Mouse (Mus musculus) left cerebral cortex, postnatal 25 days (tissue): ENCODE measurements around the gene Nol12. TPM values are rescaled to one million over a fixed set of nuclear protein-coding genes. Genes with fewer than 3 reads are reported as not detected.

ENCODE experiments used
- DNase-seq, 2 experiments: peaks; one replicate each; pipeline ENCODE4 v3.0.0; 2022; ENCODE audit warnings: low spot score in 2 of 2, mixed read lengths in 1 of 2
- intact Hi-C: fragments of 180-260 bp; cut with DNase I; formaldehyde crosslinking; loops from one replicate; pipeline ENCODE4 v1.15.1; 2025
- total RNA-seq, 2 experiments: library from RNA; stranded (reverse); gene quantifications; 2 replicates each; pipeline ENCODE4 v1.2.3; 2021

Nol12 gene
- total RNA-seq = 10 to 100 TPM; 37.7 to 37.9 TPM

DNA sequence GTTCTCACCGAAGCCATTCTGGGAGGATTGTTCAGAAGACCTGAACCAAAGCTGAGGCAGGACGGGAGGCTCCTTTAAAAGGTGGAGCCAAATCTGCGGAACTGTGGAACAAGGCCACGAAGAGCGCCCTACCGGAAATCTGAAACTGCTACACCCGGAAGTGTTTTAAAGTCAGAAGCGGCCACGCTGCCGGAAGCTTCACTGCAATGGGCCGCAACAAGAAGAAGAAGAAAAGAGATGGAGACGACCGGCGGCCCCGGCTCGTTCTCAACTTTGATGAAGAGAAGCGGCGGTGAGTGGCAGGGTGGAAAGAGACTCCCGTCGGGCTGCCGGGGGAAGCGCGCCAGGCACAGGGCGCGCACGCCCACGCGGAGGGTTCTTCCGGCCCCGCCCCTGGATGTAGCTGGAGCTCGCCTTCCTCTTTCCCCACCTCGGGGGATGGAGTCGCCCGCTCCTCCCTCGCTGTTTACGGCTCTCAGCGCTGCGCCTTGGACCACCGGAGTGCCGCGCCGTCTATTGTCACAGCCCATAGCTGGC lies at the start of gene Nol12:
Nol12 (plus strand) TSS at position 150 of the 537 bp plus-strand sequence.
- peak; percentile 87 to 92 for DNase-seq
- intact Hi-C loops = no loop called here

DNA sequence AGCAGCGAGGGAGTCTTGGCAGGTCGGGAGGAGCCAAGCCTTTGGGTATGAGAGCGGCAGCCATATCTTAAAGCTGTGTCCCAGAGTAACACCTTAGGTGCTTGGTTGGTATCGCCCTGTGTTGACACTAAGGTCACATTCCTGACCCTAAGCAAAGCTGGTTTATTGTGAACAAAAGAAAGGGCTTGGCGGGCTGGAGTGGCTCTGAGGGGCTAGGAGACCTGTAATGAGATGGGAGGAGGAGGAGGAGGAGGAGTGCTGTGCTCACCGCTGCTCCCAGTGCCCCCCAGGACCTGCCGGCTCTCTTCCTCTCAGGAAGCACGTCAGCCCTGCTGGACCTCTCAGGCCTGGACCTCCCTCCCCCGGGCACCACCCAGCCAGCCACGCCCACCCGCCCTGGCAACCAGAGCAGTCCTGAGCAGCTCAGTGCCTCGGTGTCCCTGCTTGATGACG lies 45.3 kb upstream of the Nol12 start:
- no peak for DNase-seq
- intact Hi-C loops = no loop called here

DNA sequence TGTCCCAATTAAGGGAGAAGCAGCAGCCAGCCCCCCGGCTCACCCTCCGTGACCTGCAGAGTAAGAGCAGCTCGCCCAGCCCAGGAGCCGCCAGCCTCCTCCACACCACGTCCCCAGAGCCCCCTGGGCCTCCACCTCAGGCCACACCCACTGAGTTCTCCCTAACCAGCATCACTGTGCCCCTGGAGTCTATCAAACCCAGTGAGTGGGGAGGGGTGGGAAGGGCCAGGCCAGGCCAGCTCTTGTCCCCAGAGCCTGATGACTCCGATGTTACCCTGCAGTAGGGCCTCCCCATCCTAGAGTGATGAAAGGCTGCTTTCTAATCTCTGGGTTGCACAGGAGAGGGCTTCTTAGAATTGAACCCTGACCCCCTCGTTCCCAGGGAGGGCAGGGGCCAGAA lies 42.3 kb upstream of the Nol12 start:
- intact Hi-C loops = no loop called here
- no peak for DNase-seq

DNA sequence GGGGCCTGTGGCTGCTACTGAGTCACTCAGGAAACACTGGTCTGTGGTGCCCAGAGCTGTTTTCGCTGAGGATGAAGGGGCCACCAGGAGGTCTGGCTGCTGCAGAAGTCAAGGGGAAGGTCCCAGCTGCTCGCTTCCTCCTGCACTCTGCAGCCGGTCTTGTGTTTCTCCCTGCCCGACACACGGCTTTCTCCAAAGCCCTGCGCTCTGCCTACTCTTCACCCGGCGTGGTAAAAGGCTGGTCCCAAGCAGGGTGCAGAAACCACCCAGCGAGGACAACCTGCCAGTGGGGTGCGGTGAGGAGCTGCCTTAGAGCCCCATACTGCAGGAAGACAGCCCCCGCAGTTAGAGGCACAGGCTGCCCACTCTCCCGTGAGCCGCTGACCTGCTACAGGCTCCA lies 40.0 kb upstream of the Nol12 start:
- DNase-seq = no peak
- intact Hi-C loops = no loop called here

DNA sequence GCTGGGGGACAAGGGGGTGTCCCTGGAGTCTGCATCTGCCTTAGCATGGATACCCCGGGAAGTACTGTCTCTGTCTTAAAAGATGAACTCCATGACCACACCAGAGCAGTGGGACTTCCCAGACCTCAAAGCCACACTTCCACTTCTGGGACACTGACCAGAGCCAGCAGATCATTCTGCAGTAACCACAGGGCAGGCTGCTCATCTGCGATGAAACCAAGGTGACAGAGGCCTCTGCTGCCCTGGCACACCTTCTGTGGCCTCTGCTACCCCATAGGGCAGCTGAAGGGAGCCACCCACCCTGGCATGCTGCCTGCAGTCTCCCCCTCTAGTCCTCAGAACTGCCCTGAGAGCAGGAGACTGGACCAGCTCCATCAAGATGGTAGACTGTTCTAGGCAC lies 39.0 kb upstream of the Nol12 start:
- intact Hi-C loops = no loop called here
- no peak for DNase-seq

DNA sequence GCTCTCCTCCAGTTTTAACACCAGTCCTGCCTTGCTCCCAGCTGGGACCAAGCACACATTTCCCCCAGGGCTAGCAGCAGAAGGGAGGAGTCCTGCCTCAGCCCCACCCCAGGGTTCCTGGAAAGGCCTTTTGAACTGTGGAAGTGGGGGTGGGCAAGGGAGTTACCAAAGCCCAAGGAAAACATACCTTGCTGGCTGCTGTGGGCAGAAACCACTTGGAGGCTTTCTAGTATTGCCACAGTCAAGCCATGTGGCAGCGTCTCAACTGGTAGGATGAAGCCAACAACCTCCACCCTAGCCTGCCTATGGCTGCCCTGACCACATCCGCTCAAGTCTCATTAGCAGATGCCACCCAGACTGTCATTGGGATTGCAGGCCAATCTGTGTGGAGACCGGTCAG lies 38.6 kb upstream of the Nol12 start:
- intact Hi-C loops = no loop called here

DNA sequence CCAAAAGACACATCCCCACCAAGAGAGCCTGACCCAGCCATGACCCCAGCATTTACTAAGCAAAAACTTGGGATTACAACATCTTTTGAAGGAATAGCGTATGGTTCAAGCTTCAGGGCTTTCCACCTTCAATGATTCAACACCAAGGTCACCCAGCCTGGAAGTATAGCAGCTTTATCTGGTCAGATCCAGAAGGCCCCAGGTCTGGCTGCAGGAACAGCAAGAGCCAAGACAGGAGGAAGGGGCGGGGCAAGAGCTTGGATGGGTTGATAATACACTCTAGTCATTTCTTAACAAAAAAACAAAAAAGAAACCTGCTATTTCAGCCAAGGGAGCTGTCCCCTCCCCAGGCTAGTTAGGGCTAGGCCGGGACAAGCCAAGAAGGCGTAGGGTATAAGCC lies 37.2 kb upstream of the Nol12 start:
- DNase-seq = no peak
- intact Hi-C loops = no loop called here

More for the DNA sequence above, 38.6 kb upstream of the Nol12 start:
- no peak for DNase-seq

DNA sequence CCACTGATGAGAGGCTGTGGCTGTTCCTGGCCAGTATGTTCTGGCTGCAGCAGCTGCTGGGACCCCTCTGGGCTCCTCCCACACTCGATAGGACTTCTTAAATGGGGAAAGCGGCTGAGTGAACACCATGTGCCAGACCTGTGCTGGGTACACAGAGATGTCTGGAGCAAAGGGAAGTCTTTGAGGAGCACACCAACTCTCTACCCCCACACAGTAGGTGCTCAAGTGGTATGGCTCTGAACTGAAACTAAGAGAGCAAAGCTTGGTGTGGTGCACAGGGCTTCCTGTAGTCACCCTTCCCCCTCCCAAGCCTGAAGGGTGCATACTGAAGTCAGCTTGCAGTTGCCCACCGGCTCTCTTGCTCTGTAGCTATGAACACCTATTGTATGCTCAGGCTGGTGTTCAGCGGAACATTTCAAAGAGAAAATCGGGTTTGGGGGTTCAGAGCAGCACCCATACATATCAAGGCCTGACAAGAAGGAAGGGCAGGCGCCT lies 36.2 kb upstream of the Nol12 start:
- DNase-seq = no peak
- intact Hi-C loops = no loop called here

DNA sequence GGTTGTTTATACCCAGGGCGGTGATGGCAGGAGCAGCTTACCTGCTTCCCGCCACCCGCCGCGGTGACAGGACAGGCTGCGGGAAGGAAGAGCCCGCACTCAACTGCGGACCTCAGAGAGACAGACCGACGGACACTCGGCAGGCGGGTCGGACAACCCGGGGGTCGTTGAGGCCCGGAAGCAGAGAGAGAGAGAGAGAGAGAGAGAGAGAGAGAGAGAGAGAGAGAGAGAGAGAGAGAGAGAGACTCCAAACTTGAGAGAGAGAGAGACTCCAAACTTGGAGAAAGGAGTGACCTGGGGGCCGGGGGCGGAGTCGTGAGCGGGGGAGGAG lies 35.4 kb upstream of the Nol12 start, which contains the start of gene Gm49510:
Gm49510 (plus strand) TSS at position 259 of the 331 bp plus-strand sequence.
- no peak for DNase-seq
- intact Hi-C loops = no loop called here

DNA sequence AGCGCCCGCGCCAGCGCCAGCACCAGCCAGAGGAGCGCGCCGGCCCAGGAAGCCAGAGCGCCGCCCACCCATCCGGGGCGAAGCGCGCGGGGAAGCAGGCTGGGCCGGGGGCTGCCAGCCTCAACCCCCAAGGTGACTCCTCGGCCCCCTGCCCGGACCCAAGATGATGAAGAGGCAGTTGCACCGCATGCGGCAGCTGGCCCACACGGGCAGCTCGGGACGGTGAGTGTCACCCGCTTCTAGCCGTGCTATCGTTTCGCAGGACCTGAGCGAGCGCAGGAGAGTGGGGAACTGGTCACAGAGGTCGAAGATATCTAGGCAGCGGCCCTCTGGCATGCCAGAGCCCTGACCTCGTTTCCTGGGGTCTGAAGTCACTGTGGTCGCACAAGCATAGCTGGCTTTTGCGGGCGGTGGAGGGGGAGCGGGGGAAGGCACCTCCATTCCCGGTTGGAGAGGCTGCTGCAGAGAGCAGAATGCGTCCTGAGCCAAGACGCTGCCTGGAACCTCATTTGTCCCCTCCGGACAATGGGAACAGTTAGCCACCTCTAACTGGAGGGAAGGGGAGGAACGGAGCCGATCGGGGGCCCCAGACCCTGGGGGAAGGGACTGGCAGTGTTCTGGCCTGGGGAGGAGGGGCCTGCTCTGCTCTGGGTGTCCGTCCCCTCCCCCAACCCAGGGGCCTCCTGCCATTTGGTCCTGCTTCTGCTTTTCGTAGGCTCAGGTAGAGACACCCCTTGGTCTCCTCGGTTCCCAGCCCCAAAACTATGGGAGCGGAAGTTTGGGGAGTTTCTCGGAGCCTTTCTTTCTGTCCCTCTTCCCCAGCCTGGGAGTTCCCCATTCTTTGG lies 34.8 kb upstream of the Nol12 start, which contains the start of gene Sh3bp1:
Sh3bp1 (plus strand) TSS at position 29 of the 845 bp plus-strand sequence.
- intact Hi-C loops = loop anchor here (2.0 kb wide), 1 partner anchor 21 kb away; no protein-coding TSS in a partner anchor

DNA sequence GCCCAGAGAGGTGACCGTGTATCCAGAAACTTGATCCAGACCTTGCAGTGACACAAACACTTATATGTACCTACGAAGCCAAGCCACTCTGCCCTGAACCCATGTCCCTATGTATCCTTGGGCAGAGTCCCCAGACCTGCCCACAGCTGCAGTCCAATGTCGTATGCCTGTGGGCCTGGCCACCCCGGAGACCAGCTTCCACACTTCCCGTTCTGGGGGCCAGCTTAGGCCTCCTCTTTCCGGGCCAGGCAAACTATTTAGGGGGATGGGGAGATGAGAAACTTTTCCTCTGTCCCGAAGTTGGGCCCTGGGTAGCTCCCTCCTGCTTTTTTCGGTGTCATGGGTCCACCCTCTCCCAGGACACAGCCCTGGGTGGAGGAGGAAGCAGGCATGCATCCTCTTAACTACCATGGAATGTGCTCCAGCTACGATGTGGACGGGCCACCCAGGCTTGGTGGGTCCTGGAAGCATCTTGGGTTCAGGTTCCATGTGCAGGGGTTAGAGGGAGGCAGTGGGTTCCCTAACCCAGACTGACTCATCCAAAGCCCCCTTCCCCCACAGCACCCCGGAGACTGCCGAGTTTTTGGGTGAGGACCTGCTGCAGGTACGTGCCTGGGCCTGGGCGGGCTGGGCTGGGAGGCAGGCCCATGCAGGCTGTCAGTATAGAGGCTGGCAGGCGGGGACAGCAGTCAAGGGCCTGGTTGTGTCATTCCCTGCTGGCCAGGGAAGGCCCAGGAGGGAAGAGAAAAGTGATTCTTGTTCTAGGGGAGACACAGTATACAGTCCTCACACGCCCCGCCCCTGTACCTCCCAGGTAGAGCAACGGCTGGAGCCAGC lies 33.9 kb upstream of the Nol12 start:
- intact Hi-C loops = loop anchor here (2.0 kb wide), 1 partner anchor 22 kb away; no protein-coding TSS in a partner anchor

More for the DNA sequence above, 34.8 kb upstream of the Nol12 start, which contains the start of gene Sh3bp1:
- DNase-seq = peak; percentile 58 to 61

DNA sequence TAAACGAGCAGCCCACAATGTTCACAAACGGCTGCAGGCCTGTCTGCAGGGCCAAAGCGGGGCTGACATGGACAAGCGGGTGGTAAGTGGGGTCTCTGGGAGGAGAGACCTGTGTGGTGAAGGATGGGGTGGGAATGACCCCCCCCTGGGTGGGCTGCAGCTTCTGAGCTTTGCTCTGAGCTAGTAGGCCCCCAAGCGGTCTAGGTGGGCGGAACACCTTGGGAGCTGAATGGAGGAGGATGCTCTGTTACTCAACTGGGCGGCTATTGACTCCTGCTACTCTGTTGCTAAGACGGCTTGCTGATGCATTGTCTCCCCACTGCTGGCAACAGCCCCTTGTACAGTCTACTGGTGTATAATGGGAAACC lies 33.3 kb upstream of the Nol12 start:
- intact Hi-C loops = loop anchor here (2.0 kb wide), 1 partner anchor 23 kb away; no protein-coding TSS in a partner anchor
- no peak for DNase-seq

More for the DNA sequence above, 33.9 kb upstream of the Nol12 start:
- no peak for DNase-seq

DNA sequence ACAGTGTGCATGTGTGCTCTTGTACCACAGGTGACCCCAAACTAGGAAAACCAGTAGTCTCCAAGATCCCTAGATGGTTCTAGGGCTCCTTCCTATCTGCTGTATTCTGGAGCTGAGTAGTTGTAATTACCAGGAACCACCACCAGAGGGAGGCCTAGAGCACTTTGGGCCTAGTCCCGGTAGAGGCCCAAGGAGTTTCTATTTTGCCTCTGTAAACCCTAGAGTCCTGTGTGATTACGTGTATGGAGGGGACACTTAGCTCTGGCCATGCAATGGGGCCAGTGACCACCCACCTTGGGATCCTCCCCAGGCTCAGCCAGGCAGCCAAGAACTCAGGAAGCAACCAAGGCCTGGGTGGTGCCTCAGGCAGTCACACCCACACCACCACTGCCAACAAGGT lies 31.5 kb upstream of the Nol12 start:
- intact Hi-C loops = no loop called here
- peak; percentile 82 to 83 for DNase-seq

DNA sequence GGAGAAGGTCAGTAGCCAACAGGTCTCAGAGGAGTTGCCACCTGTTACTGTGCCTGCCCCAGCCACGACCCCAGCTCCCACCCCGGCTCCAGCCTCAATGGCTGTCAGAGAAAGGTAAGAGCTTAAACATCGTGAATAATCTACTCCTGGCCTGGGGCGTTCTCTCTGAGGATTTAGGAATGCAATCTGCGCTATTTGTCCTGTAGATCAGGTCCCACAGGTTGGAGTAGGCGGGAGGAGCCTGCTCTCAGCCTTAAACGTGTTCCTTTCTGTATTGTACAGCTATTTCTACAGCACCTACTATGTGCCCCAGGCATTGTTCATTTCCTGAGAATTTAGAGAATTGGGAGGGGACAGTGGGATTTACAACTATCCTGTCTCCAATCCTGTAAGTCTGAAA lies 26.3 kb upstream of the Nol12 start:
- DNase-seq = no peak

DNA sequence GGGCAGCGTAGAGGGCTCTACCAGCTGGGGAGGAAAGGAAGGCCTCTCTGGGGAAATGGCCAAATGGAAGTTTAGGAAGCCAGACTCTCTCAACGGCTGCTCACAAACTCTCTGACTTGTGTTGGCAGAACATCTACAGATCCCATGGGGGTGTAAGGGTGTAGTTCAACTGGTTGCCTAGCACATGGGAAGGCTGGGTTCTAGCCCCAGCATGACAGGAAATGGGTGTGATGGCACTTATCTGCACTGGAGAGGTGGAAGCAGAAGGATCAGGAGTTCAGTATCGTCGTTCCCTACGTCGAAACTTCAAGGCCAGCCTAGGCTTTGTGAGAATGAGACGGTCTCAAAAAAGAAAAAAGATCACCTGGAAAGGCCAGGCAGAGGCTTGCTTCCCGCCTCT lies 25.8 kb upstream of the Nol12 start:
- intact Hi-C loops = no loop called here
- no peak for DNase-seq

More for the DNA sequence above, 26.3 kb upstream of the Nol12 start:
- intact Hi-C loops = no loop called here

DNA sequence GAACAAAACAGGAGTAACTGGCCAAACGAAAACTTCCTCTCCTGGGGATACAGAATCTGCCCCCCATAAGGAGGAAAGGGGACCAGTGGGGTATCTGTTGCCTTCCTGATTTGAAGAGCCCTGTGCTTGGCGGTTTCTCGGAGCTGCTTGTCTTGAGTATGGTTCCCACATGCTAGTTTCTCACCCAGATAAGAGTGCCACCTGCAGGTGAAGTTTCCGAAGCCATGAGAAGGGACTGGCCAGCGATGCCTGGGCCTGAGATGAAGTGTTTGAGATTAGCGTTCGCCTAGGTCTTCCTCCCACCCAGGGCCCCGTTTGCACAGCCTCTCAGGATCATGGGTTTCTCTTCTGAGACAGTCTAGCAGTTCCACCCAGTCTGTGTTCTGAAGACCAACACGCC lies 22.7 kb upstream of the Nol12 start:
- DNase-seq = peak in 1 of 2 experiments; percentile 40
- intact Hi-C loops = loop anchor here (1.0 kb wide), 1 partner anchor 35 kb away; the partner anchor contains the start of gene Gga1

DNA sequence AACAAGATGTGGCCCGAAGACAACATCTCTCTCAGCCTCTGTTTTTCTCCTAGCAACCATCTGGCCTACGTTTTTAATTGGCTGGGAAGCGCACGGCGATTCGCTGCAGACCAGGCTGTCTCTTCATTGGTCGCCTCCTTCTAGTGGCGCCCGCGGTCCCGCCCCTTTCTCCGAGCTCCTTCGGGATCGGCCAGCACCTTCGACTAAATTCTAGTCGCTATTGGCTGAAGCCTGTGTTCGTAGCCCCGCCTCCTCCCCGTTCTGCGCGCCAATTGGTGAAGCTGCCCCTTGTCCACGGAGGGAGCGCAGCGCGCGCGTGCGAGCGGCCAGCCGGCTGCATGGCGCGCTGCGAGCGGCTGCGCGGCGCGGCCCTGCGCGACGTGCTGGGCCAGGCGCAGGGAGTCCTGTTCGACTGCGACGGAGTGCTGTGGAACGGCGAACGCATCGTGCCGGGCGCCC lies 21.1 kb upstream of the Nol12 start, which contains the start of gene Pdxp:
Pdxp (plus strand) TSS at position 288 of the 459 bp plus-strand sequence.
- intact Hi-C loops = no loop called here
- peak; percentile 96 to 99 for DNase-seq

DNA sequence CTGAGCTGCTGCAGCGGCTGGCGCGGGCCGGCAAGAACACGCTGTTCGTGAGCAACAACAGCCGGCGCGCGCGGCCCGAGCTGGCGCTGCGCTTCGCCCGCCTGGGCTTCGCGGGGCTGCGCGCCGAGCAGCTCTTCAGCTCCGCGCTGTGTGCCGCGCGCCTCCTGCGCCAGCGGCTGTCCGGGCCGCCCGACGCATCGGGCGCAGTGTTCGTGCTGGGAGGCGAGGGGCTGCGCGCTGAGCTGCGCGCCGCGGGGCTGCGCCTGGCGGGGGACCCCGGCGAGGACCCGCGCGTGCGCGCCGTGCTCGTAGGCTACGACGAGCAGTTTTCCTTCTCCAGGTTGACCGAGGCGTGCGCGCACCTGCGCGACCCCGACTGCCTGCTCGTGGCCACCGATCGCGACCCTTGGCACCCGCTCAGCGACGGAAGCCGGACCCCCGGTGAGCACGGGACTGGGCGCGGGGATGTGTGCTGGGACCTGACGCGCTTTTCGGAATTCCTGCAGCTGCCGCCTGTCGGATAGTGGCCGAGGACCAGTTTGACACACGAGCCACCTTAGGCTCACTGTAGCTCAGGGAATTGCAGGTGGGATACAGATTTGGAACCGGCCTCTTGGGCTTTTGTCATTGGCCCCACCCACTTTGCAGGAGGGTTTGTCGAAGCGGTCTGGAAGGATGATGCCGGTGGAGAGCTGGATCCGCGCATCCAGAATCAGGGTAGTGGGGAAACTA lies 20.5 kb upstream of the Nol12 start:
- intact Hi-C loops = no loop called here
- DNase-seq = peak in 1 of 2 experiments; percentile 64
